Mouse (Mus musculus): ENCODE measurements around the gene Brf1.

Gene Brf1

DNA sequence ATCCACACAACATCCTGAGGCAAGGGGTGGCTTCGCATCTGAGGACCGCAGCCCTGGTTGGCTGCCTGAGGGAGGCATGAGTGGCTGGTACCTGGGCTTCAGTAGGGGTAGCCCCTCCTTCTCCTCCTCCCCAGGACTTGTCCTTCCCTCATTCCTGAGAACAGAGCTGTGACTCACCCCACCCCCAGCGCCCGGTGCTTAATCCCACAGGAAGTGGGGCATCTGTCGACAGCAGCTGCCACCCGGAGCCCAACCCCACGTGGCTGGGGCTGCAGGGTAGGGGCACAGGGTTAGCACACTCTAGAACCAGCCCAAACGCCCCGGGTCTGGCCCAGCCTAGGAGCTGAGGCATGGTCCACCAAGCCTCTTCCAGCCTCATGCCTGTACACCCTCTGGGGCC is 62.6 kb downstream of the Brf1 start:
- no peak for DNase-seq

DNA sequence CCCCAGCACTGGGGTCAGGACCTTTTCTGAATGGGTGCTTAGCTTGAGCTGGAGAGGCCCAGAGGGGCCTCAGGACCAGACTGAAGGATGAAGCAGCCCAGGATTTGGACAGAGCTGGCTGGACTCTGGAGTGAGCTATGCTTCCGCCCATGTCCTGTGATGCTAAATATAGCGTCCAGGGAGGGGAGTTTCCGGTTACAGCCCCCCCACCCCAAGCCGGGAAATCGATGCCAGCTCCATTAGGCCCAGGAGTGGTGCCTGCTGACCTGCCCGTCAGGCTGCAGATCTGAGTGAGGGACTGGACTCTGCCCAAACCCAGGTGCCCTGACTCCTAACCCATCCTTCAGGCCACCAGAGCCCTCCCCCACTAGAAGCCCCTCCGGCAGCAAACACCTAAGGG is 67.9 kb downstream of the Brf1 start:
- no peak for DNase-seq

DNA sequence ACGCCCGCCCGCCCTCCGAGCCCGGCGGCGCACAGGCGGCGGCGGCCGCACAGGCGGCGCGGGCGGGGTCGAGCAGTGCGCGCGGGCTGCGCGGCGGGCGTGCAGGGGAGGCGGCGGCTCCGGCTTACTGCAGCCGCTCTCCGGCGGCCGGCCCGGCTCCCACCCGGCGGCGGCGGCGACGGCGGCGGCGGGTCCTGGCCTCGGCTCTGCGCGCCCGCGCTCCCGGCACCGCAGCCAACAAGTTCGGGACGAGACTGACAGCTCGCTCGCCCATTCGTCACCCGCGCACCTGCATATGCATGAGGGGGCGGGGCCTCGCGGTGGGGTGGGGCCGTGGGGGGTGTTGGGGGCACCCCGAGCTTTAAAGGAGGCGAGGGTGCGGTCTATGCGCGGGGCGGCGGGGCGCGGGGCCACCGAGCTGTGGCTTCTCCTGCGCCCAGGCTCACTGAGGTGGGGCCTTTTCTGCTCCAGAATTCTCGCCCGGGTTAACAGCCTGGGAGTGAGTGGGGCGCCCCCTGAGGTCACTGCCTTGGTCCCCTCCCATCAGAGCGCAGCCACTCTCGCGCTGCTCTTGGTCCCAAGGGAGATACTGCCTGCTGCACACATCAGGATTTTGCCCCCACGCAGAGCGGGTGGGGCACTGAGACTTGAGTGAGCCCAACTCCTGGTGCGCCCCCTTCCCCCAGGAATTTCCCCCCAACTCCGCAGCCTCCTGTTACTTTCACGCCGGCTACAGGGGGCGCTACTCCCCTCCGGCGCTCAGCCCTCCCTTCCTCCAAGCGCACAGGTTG is 70.7 kb downstream of the Brf1 start, which contains the start of gene Jag2:
TSS of gene Jag2 (minus strand) at position 215 of the 791 bp plus-strand sequence.
- DNase-seq, result peak in 1 of 2 experiments; percentile 13

DNA sequence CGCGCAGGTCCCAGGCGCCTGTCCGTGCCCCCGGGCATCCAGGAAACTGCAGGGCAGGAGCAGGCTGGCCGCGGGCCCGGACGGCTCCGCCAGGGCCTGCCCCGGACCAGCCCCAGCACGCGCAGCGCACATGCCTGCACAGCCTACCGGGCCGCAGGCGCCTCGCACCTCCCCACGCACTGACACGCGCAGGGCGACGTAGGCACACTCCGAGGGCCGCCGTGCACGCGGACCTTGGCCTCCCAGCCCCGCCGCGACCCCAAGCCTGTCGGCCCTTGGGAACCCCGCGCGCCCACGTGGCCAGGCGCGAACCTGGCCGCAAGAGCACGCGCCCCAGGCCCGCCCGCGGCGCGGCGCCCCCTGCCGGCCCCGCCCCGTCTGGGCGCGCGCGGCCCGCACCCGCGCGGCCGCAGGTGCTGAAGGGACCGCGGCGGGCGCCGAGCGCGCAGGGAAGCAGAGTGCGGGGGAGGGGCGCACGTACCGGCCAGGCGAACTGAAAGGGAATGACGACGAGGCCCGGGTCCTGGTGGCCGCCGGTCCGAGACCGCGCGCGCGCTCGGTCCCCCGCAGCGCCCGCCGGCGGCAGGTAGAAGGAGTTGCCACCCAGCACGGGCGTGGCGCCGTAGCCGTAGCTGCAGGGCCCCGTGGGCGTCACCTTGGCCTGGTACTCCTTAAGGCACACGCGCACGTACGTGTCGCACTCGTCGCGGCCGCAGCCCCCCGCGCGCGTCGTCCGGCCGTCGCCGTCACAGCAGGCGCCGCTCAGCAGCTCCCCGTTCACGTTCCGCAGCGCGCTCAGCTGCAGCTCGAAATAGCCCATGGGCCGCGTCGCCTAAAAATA is 71.9 kb downstream of the Brf1 start:
- DNase-seq, result no peak

DNA sequence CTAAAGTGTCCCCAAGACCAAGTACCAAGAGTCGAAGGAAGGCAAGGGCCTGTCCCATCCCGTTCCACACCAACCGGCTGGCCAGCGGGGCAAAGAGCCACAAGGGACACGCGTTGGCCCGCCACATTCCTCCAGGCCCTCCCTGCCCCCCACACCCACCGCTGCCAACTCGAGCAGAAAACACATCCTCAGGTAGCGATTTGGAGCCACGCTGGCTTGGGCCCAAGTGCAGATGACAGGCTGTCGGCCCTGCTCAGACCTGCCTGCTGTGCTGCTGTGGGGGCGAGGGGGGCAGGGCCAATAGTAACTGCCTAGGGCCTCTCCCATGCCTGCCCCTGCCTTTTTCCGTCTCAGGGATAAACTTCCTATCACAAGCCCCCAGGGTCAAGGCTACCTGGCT is 73.2 kb downstream of the Brf1 start:
- DNase-seq, result no peak

DNA sequence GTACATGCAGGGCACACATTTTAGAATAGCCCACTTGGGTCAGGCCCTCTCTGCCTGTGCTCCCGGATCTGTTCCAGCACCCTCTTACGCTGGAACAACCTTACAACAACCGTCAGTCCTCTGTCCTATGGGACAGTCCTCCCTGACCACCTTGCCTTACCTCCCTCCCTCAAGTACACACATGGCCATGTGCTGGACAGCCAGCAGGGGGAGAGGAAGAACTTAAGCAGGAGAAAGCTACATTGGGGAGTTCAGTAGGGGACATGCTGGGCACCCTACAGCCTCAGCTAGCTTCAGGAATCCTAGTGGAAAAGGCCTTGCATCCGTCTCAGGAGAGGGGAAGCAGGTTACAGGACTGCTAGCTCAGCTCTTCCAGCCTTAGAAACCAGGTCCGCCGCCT is 74.6 kb downstream of the Brf1 start:
- no peak for DNase-seq

DNA sequence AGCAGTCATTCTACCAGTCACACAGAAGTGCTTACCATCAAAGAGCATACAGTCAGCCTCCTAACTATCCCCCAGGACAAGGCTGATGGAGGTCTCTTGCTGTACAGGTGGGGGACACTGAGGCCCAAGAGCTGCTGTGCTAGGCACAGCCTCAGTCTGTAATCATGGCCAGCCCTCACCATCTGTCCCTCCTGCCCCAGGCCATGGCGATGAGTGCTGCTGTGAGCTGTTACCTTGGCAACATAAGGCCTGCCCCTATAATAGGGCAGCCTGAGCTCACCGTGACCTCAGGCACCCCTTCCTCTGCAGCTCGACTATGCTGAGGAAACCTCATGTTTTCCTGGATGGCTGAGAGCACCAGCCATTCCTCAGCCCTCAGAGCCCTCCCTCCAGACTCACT is 78.0 kb downstream of the Brf1 start:
- no peak for DNase-seq

DNA sequence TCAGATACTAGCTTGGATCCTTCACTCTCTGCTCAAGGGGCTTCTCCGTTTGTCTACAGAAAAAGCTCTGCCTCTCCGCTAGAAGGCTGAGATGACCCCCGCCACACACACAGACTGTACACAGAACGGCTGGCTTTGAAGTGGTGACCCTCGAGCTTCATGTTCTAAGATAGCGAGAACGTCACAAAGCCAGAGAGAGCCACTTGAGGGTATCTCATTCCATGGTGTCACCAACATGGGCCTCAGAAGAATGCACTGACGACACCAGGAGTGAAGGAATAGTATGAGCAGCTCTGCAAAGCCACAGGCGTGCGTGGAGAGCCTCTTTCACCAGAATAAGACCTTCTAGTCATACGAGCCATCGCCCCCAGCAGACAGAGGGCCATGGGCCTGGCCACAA is 79.0 kb downstream of the Brf1 start:
- no peak for DNase-seq

DNA sequence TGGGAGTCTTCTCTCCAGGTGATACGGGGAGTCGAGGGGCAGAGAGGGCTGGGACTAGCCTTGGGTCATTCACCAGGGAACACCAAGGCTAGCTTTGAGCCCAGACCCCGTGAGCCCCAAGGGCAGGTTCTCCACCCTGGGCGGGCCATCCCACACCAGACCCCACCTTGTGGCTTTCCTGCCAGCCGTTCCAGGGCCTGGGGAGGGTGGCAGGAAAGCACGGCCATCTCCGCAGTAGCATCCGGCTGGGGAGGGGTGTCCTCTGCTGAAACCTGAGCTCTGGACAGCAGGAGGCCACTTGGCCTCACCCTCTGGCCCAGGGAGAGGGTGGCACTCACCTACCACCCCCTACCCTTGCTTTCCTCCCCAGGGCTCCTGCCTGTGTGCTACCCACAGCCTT is 82.6 kb downstream of the Brf1 start:
- DNase-seq, result no peak

DNA sequence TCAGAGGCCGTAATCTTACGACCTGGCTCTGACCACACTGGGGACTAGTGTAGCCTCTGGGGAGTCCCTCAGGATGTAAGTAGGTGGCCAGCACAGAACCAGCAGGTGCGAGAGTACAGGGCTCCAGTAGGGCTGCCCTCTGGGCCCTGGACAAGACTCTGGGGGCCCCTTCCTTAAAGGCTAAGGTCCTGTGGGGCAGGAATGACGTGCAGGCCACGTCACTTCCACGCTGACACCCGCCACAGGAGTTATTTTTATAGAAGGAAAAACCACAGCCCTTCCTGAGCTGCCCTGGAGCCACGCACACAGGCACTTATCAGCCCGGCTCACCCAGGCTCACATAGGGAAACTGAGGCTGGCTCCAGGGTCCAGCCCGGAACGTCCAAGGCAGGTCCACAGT is 83.0 kb downstream of the Brf1 start:
- no peak for DNase-seq

DNA sequence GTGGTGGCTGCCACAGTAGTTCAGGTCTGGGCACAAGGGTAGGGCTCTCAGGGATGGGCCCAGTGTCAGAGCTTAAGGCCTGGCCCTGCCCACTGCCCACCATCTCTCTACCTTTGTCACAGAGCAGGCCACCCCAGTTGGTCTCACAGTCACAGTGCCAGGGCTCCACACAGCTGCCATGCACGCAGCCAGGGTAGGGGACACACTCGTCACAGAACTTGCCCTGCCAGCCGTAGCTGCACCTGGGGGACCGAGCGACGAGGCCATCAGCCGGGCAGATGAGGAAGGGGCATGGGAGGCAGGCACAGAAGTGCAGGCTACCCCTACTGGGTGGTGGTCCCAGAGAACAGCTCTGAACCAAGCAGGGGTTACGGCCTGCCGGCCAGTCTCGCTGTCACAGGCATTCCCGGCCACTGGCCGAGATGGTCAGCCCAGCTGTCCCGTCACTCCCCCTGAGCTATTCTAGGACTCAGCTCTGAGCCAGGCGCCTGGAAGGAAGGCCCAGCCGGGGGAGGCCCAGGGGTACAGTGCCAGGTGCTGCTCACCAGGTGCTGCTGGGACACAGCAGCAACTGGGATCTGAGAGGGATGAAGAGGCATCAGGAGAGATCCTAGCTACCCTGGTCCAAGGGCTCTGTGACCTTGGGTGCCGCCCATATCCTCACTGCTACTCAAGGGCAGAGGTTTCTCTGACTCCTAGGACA is 83.7 kb downstream of the Brf1 start:
- no peak for DNase-seq

DNA sequence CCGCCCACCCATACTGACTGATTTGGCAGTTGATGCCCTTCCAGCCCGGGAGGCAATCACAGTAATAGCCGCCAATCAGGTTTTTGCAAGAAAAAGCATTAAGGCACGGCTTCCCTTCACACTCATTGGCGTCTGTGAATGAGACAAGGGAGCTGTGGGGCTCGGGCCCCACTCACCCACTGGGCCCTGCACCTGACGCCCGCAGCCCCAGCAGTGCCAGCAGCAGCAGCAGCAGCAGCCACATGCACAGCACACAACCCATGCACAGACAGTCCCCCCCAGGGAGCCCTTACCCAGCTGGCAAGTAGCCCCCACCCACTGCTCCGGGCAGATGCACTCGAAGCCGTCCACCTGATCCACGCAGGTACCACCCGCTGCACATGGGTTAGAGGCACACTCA is 84.9 kb downstream of the Brf1 start:
- no peak for DNase-seq

DNA sequence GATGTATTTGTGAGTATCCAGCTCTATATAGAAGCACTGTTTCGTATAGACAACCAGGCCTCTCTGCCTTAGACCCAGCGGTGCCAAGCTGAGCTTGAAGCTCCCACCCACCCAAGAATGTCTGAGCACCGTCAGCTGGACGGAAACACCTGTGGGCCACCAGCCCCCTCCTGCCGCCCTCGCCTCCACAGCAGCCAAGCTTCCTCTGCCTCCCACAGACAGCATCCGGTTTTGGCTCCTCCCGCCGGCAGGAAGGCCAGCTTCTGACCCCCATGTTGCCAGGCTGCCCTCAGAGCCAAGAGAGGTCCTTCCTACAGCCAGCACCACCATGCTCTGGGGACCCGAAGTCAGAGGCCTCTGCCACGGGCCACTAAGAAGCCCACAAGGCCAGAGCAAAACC is 86.0 kb downstream of the Brf1 start:
- no peak for DNase-seq

DNA sequence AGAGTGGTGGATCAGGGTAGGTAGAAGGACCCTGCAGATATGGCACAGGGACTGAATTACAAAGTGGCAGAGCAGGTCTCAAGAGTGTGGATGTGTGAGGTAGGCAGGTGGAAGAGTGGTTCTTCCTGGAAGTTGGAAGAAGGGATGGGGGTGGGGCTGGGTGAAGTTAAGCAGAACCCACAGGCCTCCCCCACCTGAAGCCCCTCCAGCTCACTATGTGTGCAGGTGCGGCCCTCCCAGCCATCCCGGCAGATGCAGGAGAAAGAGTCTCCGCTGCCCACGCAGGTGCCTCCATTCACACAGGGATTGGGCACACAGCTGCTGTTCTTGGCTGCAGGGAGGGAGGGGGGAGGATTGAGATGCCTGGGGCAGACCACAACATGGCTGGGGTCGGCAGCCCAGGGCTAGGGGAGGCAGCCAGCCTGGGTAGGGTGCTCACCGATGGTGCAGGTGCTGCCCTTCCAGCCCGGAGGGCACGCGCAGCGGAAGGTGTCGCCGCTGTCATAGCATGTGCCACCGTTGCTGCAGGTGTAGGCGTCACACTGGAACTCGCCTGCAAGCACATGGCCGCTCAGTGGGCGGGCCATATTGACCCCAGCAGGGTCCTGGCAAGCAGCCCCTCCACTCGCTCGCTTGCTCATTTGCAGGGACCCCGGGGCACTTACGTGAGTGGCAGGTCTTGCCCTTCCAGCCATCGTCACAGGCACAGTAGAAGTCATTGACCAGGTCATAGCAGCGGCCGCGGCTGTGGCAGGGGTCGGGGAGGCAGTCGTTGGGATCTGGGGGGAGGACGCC is 87.4 kb downstream of the Brf1 start:
- no peak for DNase-seq

DNA sequence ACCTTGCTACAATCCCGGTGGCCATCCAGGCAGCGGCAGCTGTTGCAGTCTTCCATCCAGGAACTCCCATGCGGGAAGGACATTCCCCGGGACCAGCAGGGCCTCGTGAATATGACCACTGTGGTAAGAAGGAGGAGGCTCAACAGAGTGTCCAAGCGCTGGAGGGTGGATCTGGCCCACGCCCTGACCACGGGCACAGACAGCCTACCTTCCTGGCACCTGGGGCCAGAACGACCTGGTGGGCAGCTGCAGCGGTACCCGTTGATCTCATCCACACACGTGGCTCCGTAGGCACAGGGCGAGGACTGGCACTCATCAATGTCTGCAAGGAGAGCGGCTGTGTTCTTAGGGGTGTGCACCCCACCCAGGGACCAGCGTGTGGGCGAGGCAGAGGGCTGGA is 88.8 kb downstream of the Brf1 start:
- DNase-seq, result no peak
